Mouse (Mus musculus) MEL (cell line): ENCODE data around the gene Cklf. TPM values are rescaled to one million over a fixed set of nuclear protein-coding genes. Genes with fewer than 3 reads are reported as not detected.

Source experiments
- DNase-seq: peaks from one replicate; pipeline ENCODE4 v3.0.0; 2011; ENCODE audit warnings: low read depth, low spot score
- H3K27ac ChIP-seq: 2 replicates; pipeline ENCODE4 v1.5.1; 2012; ENCODE audit warnings: low read depth, mild to moderate bottlenecking, control low read depth, low read length, moderate library complexity; ENCODE audit not compliant: control insufficient read depth
- H3K27me3 ChIP-seq, 2 experiments: fragments of 150-350 bp in 1 of 2; sonication (generic) in 1 of 2; 2 replicates each; pipeline ENCODE4 v1.6.1; 2012; ENCODE audit warnings: low read length in 2 of 2, mild to moderate bottlenecking in 2 of 2, improper control_type of control experiment in 1 of 2, moderate library complexity in 1 of 2; ENCODE audit not compliant: insufficient read depth in 2 of 2, control insufficient read depth in 1 of 2
- H3K36me3 ChIP-seq, 2 experiments: 2 replicates each; pipeline ENCODE4 v1.6.1; 2012 to 2014; ENCODE audit warnings: low read length in 2 of 2, improper control_type of control experiment in 1 of 2, inconsistent platforms in 1 of 2, mild to moderate bottlenecking in 1 of 2; ENCODE audit not compliant: insufficient read depth in 2 of 2, control insufficient read depth in 1 of 2
- H3K4me1 ChIP-seq, 2 experiments: fragments of 150-350 bp in 1 of 2; sonication (generic) in 1 of 2; 2 replicates each; pipeline ENCODE4 v1.6.1; 2012; ENCODE audit warnings: low read length in 2 of 2, improper control_type of control experiment in 1 of 2, mild to moderate bottlenecking in 1 of 2; ENCODE audit not compliant: insufficient read depth in 2 of 2, control insufficient read depth in 1 of 2
- H3K4me3 ChIP-seq, 2 experiments: fragments of 150-350 bp in 1 of 2; sonication (generic) in 1 of 2; 2 replicates each; pipeline ENCODE4 v1.5.1; 2012; ENCODE audit warnings: low read depth in 2 of 2, low read length in 2 of 2, mild to moderate bottlenecking in 2 of 2, moderate library complexity in 2 of 2, control low read depth in 1 of 2, improper control_type of control experiment in 1 of 2; ENCODE audit not compliant: control insufficient read depth in 1 of 2, insufficient read depth in 1 of 2
- H3K79me2 ChIP-seq: 2 replicates; pipeline ENCODE4 v1.6.1; 2012; ENCODE audit warnings: mild to moderate bottlenecking, low read length, moderate library complexity; ENCODE audit not compliant: control insufficient read depth, poor library complexity, insufficient read depth
- H3K9ac ChIP-seq: 2 replicates; pipeline ENCODE4 v1.6.1; 2012; ENCODE audit warnings: low read depth, mild to moderate bottlenecking, control low read depth, low read length, moderate library complexity; ENCODE audit not compliant: control insufficient read depth, poor library complexity, severe bottlenecking
- H3K9me3 ChIP-seq: fragments of 150-350 bp; sonication (generic); replicated peaks from 2 replicates; pipeline ENCODE4 v1.6.1; 2012; ENCODE audit warnings: mild to moderate bottlenecking, low read length, improper control_type of control experiment, moderate library complexity; ENCODE audit not compliant: insufficient read depth
- BHLHE40 ChIP-seq: IDR thresholded peaks from 2 replicates; pipeline ENCODE4 v1.6.1; 2012; ENCODE audit warnings: low read depth, mild to moderate bottlenecking, inconsistent platforms, low read length, improper control_type of control experiment, borderline replicate concordance
- EP300 ChIP-seq, 2 experiments: IDR thresholded peaks; 2 replicates each; pipeline ENCODE4 v1.6.1; 2011; ENCODE audit warnings: improper control_type of control experiment in 2 of 2, low read length in 2 of 2, low read depth in 1 of 2, mild to moderate bottlenecking in 1 of 2
- GABPA ChIP-seq: IDR thresholded peaks from 2 replicates; pipeline ENCODE4 v1.6.1; 2012; ENCODE audit warnings: low read depth, mild to moderate bottlenecking, inconsistent platforms, low read length, improper control_type of control experiment, moderate library complexity
- HCFC1 ChIP-seq: IDR thresholded peaks from 2 replicates; pipeline ENCODE4 v1.6.1; 2012; ENCODE audit warnings: low read depth, mild to moderate bottlenecking, inconsistent platforms, low read length, improper control_type of control experiment, moderate library complexity
- KAT2A ChIP-seq: conservative IDR thresholded peaks from 2 replicates; pipeline ENCODE4 v1.6.1; 2012; ENCODE audit warnings: low read depth, low read length, improper control_type of control experiment, inconsistent platforms
- MAFK ChIP-seq: IDR thresholded peaks from 2 replicates; pipeline ENCODE4 v1.6.1; 2011; ENCODE audit warnings: low read depth, mild to moderate bottlenecking, low read length, improper control_type of control experiment, borderline replicate concordance
- MYC ChIP-seq: IDR thresholded peaks from 2 replicates; pipeline ENCODE4 v1.6.1; 2011; ENCODE audit warnings: low read depth, mild to moderate bottlenecking, low read length, improper control_type of control experiment, moderate library complexity
- NELFE ChIP-seq: IDR thresholded peaks from 2 replicates; pipeline ENCODE4 v1.6.1; 2011; ENCODE audit warnings: low read depth, low read length, improper control_type of control experiment
- POLR2AphosphoS2 ChIP-seq: IDR thresholded peaks from 2 replicates; pipeline ENCODE4 v1.6.1; 2011; ENCODE audit warnings: low read length, improper control_type of control experiment
- POLR2AphosphoS5 ChIP-seq: IDR thresholded peaks from 2 replicates; pipeline ENCODE4 v1.6.1; 2012; ENCODE audit warnings: low read depth, borderline replicate concordance, mild to moderate bottlenecking, inconsistent platforms, low read length, moderate library complexity, mixed read lengths
- SMC3 ChIP-seq: IDR thresholded peaks from 2 replicates; pipeline ENCODE4 v1.6.1; 2011; ENCODE audit warnings: low read depth, low read length, improper control_type of control experiment
- TCF12 ChIP-seq: IDR thresholded peaks from 2 replicates; pipeline ENCODE4 v1.6.1; 2014; ENCODE audit warnings: low read depth, mild to moderate bottlenecking, inconsistent platforms, low read length, improper control_type of control experiment, moderate library complexity
- USF1 ChIP-seq: IDR thresholded peaks from 2 replicates; pipeline ENCODE4 v1.6.1; 2014; ENCODE audit warnings: low read depth, mild to moderate bottlenecking, inconsistent platforms, low read length, improper control_type of control experiment, moderate library complexity
- ZKSCAN1 ChIP-seq: IDR thresholded peaks from 2 replicates; pipeline ENCODE4 v1.6.1; 2012; ENCODE audit warnings: low read depth, mild to moderate bottlenecking, inconsistent platforms, low read length, improper control_type of control experiment, moderate library complexity
- ZMIZ1 ChIP-seq: IDR thresholded peaks from 2 replicates; pipeline ENCODE4 v1.6.1; 2012; ENCODE audit warnings: low read depth, mild to moderate bottlenecking, inconsistent platforms, low read length, improper control_type of control experiment, moderate library complexity
- ZNF384 ChIP-seq: IDR thresholded peaks from 2 replicates; pipeline ENCODE4 v1.6.1; 2012; ENCODE audit warnings: low read depth, mild to moderate bottlenecking, inconsistent platforms, low read length, improper control_type of control experiment
- polyA plus RNA-seq, 2 experiments: library from polyadenylated mRNA; stranded (reverse) in 1 of 2; unstranded in 1 of 2; fragments of >175 nt in 1 of 2; fragments of >200 nt in 1 of 2; gene quantifications; 2 replicates each; pipeline versions ENCODE4 v1.2.1 to v1.2.4; 2012; ENCODE audit warnings: low replicate concordance in 2 of 2, low read depth in 1 of 2; ENCODE audit not compliant: insufficient read length in 2 of 2, insufficient read depth in 1 of 2, missing spikeins in 1 of 2
- total RNA-seq: library from RNA; depleted of rRNA; stranded (reverse); fragments of 300-350 nt; gene quantifications from 2 replicates; pipeline ENCODE4 v1.2.3, GENCODE M21; 2012

The Cklf gene
- total and polyA plus RNA-seq, 3 experiments = 27.1 to 30.1 TPM; not detected in 1

DNA sequence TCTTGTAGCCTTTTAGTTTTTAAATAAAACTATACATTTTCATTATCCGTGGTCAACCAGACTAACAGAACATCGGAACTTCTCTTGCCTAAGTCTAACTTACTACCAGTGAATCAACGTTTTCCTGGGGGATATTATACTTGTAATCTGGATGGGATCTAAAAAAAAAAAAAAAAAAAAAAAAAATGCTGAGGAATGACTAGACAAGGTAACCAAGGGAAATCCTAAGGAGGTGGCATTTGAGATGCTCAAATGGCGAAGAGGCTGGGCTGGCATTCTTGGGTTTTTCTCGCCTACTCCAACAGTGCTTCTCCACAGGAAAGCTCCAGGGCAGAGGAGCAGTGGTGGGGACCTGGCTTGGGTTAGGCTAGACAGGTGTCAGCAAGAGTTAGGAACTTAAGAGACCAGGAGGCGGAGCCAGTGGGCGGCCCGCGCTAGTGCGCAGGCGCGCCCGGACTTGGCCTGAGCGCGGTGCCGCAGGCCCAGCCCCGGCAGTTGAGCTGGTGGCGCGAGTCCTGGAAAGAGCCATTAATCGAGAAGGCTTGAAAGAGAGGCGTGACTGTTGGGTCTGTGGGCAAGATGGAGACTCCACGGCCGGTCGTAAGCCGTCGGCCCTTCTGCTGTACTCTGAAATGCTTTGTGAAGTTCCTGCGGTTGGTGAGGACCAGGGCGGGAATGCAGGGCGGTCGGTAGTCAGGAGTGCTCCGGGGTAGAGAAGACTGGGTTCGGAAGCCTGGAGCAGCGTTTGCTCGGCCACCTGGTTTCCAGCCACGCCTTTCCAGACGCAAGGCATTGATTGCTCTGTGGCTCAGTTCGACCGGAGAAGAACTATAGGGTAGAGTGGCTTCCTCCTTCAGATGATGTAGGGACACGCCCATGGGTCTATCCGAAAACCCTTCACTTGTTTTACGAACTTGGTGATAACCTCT lies at the start of gene Cklf (continued):
- peak; percentile 93 for TF ChIP-seq POLR2AphosphoS2
- TF ChIP-seq SMC3 = no peak
- peak in 1 of 2 experiments; percentile 3; a peak in 1 of 4 replicates for TF ChIP-seq EP300 (IDR thresholded peaks at IDR 0.05; ENCODE audit: low read depth in 1 of 2, low read length in 2 of 2)
- peak; percentile 61 for TF ChIP-seq HCFC1
- peak; percentile 57; the same call in 1 of the 2 replicates for TF ChIP-seq TCF12

GRCm38 (mm10) chr8:104201622-104202021 lies 49.0 kb upstream of the Cklf start:
- Histone ChIP-seq H3K79me2 (no peaks in the 10 kb centered on the region), H3K9me3 (no peaks in the 10 kb centered on the region), H3K9ac (no peak overlapping the region), H3K27ac (no peak overlapping the region), H3K4me3 (no peak overlapping the region), H3K36me3 (no peaks in the 10 kb centered on the region), H3K27me3 (no peaks in the 10 kb centered on the region; a peak in 1 of 4 replicates), H3K4me1 (no peaks in the 10 kb centered on the region)
- no peak for DNase-seq
- TF ChIP-seq MAFK (0 out of 2 replicates have a peak, but pooled peaks have one; percentile 26), ZNF384 (no peak)

- Histone ChIP-seq H3K36me3 (no peaks in the 10 kb centered on the region), H3K4me3 (no peak overlapping the region), H3K27me3 (no peaks in the 10 kb centered on the region; a peak in 1 of 4 replicates), H3K27ac (no peak overlapping the region), H3K9ac (no peak overlapping the region), H3K79me2 (no peaks in the 10 kb centered on the region), H3K9me3 (no peaks in the 10 kb centered on the region), H3K4me1 (no peaks in the 10 kb centered on the region)
- TF ChIP-seq ZMIZ1 (no peak), ZKSCAN1 (no peak), POLR2AphosphoS5 (no peak), GABPA (no peak), HCFC1 (no peak), MYC (no peak), BHLHE40 (no peak), KAT2A (no peak), NELFE (no peak), USF1 (no peak)
- DNase-seq = no peak
These were observed 48.3 kb upstream of the Cklf start for GRCm38 (mm10) chr8:104202320-104202719.
